Mouse (Mus musculus) olfactory bulb, adult 2 months (tissue): ENCODE data around the gene Eddm3b.

Experiments
- CTCF ChIP-seq: fragments of 200-500 bp; IDR thresholded peaks from 2 replicates; pipeline ENCODE4 v1.5.1; 2012; ENCODE audit warnings: low read depth, mild to moderate bottlenecking, low read length, moderate library complexity; ENCODE audit not compliant: insufficient read depth
- POLR2A ChIP-seq: fragments of 200-500 bp; IDR thresholded peaks from 2 replicates; pipeline ENCODE4 v1.6.1; 2012; ENCODE audit warnings: mild to moderate bottlenecking, low read depth, low read length, moderate library complexity; ENCODE audit not compliant: insufficient read depth

DNA sequence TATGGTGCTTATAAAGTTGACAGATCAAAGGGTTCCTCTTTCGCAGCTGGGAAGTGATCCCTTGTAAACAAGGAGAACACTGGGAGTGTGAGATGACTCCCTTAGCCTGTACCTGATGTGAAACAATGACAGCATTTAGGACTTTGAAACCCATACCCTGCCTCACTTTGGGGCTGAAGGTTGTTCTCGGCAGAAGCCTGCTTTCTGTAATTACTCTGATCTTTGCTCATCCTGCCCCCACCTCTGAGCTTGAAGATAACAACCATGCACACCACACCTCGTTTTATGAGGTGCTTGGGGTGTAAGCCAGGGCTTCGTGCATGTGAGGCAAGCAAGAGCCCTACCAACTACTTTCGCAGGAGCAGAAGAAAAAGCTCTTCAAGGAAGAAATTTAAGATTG is 34.9 kb downstream of the Eddm3b start:
- TF ChIP-seq POLR2A: no peak
- TF ChIP-seq CTCF: no peak
